Mouse (Mus musculus) forebrain, embryonic 14.5 days (tissue): Measurements from ENCODE around the gene Cdhr3. TPM values are rescaled to one million over a fixed set of nuclear protein-coding genes. Genes with fewer than 3 reads are reported as not detected.

Source experiments
- ATAC-seq: fragments of 200-750 bp; cut with Nextera tagmentation; 2 replicates; pipeline ENCODE4 v1.8.0; 2017; ENCODE audit warnings: mild to moderate bottlenecking, moderate library complexity
- DNase-seq: peaks from one replicate; pipeline ENCODE4 v3.0.0-alpha.2; 2015; ENCODE audit warnings: low spot score
- H3K27ac ChIP-seq: fragments of 300-500 bp; sonication (generic); 2 replicates; pipeline ENCODE4 v1.5.1; 2014; ENCODE audit warnings: low read depth, mild to moderate bottlenecking, control low read depth, low read length, moderate library complexity
- H3K27me3 ChIP-seq: fragments of 300-500 bp; sonication (generic); replicated peaks from 2 replicates; pipeline ENCODE4 v1.6.1; 2014; ENCODE audit warnings: low read length, control low read depth, mixed read lengths; ENCODE audit not compliant: control insufficient read depth, insufficient read depth
- H3K36me3 ChIP-seq: fragments of 300-500 bp; sonication (generic); 2 replicates; pipeline ENCODE4 v1.6.1; 2014; ENCODE audit warnings: low read length, control low read depth; ENCODE audit not compliant: control insufficient read depth, insufficient read depth
- H3K4me1 ChIP-seq: fragments of 300-500 bp; sonication (generic); 2 replicates; pipeline ENCODE4 v1.6.1; 2014; ENCODE audit warnings: antibody characterized with exemption, low read length, control low read depth; ENCODE audit not compliant: control insufficient read depth, insufficient read depth
- H3K4me2 ChIP-seq: fragments of 300-500 bp; sonication (generic); 2 replicates; pipeline ENCODE4 v1.6.1; 2014; ENCODE audit warnings: mild to moderate bottlenecking, control low read depth, low read length
- H3K4me3 ChIP-seq: fragments of 300-500 bp; sonication (generic); 2 replicates; pipeline ENCODE4 v1.5.1; 2014; ENCODE audit warnings: low read depth, low read length, control low read depth
- H3K9ac ChIP-seq: fragments of 300-500 bp; sonication (generic); 2 replicates; pipeline ENCODE4 v1.6.1; 2014; ENCODE audit warnings: mild to moderate bottlenecking, low read length, control low read depth, moderate library complexity
- H3K9me3 ChIP-seq: fragments of 300-500 bp; sonication (generic); replicated peaks from 2 replicates; pipeline ENCODE4 v1.6.1; 2016; ENCODE audit warnings: low read length, control low read depth, mixed read lengths; ENCODE audit not compliant: control insufficient read depth
- WGBS: fragments of 180-500 bp; shearing (Covaris S2); extraction: QIAGEN DNeasy Blood & Tissue Kit; methylation state at CpG from one replicate; pipeline ENCODE4 v1.1.7; 2014; 5-methylcytosine and 5-hydroxymethylcytosine counted together
- polyA plus RNA-seq: library from polyadenylated mRNA; unstranded; fragments of >200 nt; fragmentation: Nextera tagmentation; extraction: Ambion mirVana; gene quantifications from 2 replicates; pipeline ENCODE4 v1.2.1, GENCODE M21; 2014

Gene Cdhr3
- polyA plus RNA-seq, 1 experiment from 2014 or later = 0.08 TPM

DNA sequence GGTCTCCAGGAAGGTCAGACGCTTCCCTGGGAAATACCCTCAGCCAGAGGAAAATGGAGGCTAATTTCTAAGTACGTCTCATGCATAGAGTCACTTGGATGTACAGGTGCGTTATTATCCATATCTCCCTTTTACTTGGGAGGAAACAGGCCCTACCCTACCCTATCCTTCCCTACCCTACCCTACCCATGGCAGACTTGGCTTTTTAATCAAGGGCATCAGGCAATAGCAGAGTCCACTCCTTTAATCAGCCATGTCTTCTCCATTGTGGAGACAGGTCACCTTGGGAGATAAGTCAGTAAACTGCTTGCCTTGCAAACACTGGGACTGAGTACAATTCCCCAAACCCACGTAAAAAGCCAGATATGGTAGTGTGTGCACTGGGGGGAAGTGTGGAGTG lies 70.9 kb downstream of the Cdhr3 start:
- Histone ChIP-seq H3K9ac (no peak overlapping the region), H3K27me3 (no peaks in the 10 kb centered on the region), H3K27ac (no peak overlapping the region), H3K36me3 (no peaks in the 10 kb centered on the region), H3K4me1 (no peaks in the 10 kb centered on the region), H3K4me2 (no peak overlapping the region), H3K4me3 (no peak overlapping the region), H3K9me3 (no peaks in the 10 kb centered on the region)
- DNase-seq (no peak), ATAC-seq (no peak)
- 94% methylated on average over 4 of the region's 4 CpGs for WGBS

DNA sequence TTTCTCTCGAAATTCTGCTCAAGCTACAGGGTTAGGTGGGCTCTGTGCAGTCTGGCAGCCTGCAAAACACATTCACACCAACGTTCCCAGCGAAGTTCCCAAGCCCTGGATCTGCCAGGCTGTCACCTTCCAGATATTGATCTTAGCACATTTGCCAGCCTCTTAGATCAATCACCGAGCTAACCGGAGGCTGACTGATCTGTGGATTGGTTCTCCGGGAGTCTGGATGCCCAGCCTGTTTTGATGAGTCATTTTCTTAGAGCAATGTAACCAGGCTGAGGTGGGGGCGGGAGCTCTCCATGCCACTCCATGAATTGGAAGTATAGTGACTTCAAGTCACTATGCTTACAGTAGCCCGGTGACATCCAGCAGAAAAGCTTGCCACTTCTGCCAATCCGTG lies 71.5 kb downstream of the Cdhr3 start:
- 92% methylated on average over 9 of the region's 9 CpGs for WGBS
- Histone ChIP-seq H3K9me3 (no peaks in the 10 kb centered on the region), H3K27ac (no peak overlapping the region), H3K4me2 (no peak overlapping the region), H3K36me3 (no peaks in the 10 kb centered on the region), H3K4me1 (no peaks in the 10 kb centered on the region), H3K27me3 (no peaks in the 10 kb centered on the region), H3K9ac (no peak overlapping the region), H3K4me3 (no peak overlapping the region)
- DNase-seq = no peak
- ATAC-seq = no peak

DNA sequence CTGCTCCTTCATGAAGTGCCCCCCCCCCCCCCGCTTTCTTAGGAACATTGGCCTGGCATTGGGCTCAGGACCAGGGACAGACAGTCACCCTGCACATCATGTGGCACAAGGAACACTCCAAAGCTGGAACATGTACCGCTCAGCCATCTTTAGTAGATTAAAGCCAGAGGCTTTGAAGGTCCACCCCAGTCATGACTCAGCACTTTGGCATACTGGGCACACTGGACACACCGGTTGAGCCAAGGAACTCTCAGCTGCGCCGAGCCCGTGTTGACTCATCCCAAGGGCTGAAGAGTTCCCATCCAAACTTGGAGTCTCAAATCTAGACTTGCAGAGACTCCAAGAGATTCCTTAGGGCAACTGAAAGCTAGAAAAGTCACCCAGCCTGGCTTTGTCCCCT lies 72.7 kb downstream of the Cdhr3 start:
- no peak for ATAC-seq
- Histone ChIP-seq H3K27me3 (no peaks in the 10 kb centered on the region), H3K4me1 (peaks cover 3% of the 10 kb centered on the region), H3K9me3 (no peaks in the 10 kb centered on the region), H3K9ac (no peak overlapping the region), H3K27ac (no peak overlapping the region), H3K4me2 (no peak overlapping the region), H3K36me3 (no peaks in the 10 kb centered on the region), H3K4me3 (no peak overlapping the region)
- WGBS = 89% methylated on average over 6 of the region's 6 CpGs
- DNase-seq = no peak

DNA sequence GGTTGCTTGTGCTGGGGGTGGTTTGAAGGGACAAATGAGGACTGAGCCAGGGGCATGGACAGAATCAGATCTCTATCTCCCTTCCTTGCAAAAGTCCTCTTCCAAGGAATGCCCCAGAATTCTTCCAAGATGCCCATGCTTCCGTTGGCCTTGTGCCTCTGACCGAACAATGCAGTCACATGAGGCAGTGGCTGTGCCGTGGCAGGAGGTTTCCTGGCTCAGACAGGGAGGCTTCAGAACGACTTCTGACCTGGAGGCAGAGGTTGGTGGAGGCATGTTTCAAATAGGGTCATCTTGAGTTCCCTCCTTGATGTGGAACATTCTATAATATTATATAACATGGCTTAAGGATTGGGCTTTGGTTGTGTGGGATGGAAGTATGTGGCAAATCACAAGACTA lies 74.1 kb downstream of the Cdhr3 start:
- no peak overlapping the region for H3K4me3 ChIP-seq

DNA sequence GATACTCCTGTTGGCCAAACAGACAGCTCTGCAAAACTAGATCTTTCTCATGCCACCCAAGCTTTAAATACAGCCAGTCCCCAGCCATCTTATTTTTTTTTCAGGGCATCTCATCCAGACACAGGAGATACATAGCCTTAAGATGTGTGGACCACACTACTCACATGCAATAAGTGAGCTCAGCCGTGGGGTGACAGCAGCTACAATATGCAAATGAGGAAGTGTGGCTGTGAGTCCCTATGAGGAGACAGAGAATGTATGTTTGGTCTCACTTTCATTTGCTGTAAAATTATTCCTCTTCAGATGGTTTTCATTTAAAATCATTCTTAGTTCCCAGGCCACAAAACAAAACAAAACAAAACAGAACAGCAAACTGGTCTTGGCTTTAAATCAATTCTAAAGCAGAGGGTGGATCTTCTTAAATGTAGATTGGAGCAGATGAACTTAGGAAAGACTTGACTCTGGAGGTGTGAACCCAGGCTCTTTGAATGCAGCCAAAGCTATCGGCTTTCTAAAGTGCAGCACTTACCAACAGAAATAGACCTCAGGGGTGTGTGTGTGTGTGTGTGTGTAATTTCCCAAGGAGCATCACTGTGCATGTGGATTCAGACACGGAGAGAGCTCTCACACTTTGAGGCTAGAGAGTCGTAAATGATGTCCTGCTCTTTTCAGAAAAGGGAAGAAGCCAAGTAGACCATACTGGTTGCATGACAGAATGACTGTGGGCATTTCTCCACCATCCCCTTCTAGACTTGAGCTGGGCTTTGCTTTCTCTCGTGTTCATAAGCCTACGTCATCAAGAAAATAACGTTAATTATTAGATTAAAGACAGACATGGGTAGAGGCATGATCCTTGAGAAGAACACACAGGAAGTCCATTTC lies 75.6 kb downstream of the Cdhr3 start:
- no peaks in the 10 kb centered on the region for H3K36me3 ChIP-seq
- 77% methylated on average over 7 of the region's 7 CpGs for WGBS
- H3K4me2 ChIP-seq = no peak overlapping the region
- H3K9ac ChIP-seq = no peak overlapping the region
- DNase-seq (no peak), ATAC-seq (no peak)
- peaks cover 8% of the 10 kb centered on the region for H3K4me1 ChIP-seq
- H3K27me3 ChIP-seq = no peaks in the 10 kb centered on the region
- no peak overlapping the region for H3K27ac ChIP-seq
- H3K9me3 ChIP-seq = no peaks in the 10 kb centered on the region
- H3K4me3 ChIP-seq = no peak overlapping the region

More for the DNA sequence above, 74.1 kb downstream of the Cdhr3 start:
- Histone ChIP-seq H3K36me3 (no peaks in the 10 kb centered on the region), H3K4me1 (peaks cover 8% of the 10 kb centered on the region), H3K27me3 (no peaks in the 10 kb centered on the region), H3K4me2 (no peak overlapping the region), H3K27ac (no peak overlapping the region), H3K9me3 (no peaks in the 10 kb centered on the region), H3K9ac (no peak overlapping the region)
- DNase-seq (no peak), ATAC-seq (no peak)
- 79% methylated on average over 4 of the region's 4 CpGs for WGBS

DNA sequence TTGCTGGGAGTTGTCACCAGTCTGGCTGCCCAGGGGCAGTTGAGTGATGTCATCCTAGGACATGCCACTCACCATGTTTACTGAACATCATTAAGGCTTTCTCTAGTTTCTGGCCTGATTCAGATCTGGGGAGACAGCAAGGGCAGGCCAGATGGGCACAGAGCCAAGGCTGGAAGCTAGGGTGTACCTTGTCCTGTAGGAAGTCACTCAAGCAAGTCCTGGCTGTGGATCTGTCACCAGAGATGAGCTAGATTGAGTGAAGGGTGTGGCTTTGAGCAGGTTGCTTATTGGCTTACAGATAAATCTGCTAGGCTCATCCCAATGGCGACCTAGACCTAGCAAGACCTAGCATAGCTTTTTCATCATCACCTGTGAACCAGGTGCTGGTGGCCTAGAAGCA lies 77.6 kb downstream of the Cdhr3 start:
- H3K9ac ChIP-seq = no peak overlapping the region
- H3K27ac ChIP-seq = peak overlapping the region; percentile 85
- DNase-seq (peak; percentile 22), ATAC-seq (peak; percentile 18)
- no peaks in the 10 kb centered on the region for H3K27me3 ChIP-seq
- no peak overlapping the region for H3K4me3 ChIP-seq
- H3K4me1 ChIP-seq = peaks cover 8% of the 10 kb centered on the region
- no peak overlapping the region for H3K4me2 ChIP-seq
- no peaks in the 10 kb centered on the region for H3K36me3 ChIP-seq
- no peaks in the 10 kb centered on the region for H3K9me3 ChIP-seq
- WGBS = 89% methylated on average over 1 of the region's 1 CpGs

DNA sequence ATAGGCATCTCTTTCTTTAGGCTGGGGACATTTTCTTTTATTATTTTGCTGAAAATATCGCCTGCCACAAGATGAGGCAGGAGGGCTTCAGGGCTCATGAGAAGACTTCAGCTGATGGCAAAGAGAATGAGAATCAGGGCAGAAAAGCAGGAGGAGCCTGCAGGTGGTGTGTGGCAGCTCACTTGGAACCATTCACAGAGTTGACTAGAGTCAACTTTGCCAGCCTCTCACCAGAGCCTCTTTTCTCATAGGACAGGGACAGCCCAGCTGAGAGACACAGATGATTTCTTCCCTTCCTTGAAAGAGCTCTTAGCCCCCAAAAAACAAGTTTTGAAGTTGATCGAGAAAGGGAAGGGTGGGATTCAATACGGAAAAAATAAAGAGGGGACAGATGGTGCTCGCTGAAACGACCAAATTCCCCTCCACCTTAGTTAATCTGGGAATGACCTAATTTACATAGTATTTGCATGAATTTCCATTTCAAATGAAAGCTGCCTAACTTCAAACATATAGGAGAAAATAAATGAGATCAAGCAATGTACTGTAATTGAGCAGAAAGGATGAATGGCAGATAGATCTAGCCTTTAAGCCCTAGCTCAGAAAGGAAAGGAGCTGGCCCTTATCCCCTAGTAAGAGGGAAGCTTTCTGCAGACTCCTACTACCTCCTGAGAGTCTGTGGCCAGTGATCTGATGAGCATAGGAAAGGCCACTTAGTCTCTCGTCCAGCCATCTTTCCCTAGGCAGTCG lies 78.5 kb downstream of the Cdhr3 start:
- no peak overlapping the region for H3K4me2 ChIP-seq

DNA sequence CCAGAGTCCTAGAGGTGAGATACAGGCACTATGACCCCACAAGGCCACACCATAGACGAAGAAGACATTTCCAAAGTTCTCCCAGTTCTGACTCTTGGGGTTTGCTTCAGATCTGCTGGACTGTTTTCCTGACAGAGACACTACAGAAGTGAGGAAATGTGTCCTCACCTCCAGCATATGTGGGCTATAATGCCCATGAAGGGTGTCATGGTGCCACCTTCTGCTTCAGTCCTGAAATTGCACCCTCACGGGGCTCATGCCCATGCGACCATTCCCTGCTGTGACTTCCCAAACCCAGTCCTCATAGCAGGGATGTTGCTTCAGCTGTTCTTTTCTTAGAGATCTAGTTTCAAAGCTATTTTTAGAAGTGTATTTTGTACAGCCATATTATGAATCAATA lies 82.6 kb downstream of the Cdhr3 start:
- no peaks in the 10 kb centered on the region for H3K27me3 ChIP-seq
- H3K9me3 ChIP-seq = no peaks in the 10 kb centered on the region
- H3K4me3 ChIP-seq = no peak overlapping the region
- ATAC-seq = no peak
- H3K9ac ChIP-seq = no peak overlapping the region
- peaks cover 5% of the 10 kb centered on the region for H3K4me1 ChIP-seq
- H3K36me3 ChIP-seq = no peaks in the 10 kb centered on the region
- H3K27ac ChIP-seq = no peak overlapping the region
- 47% methylated on average over 3 of the region's 3 CpGs for WGBS
- DNase-seq = peak; percentile 29
- H3K4me2 ChIP-seq = no peak overlapping the region

More for the DNA sequence above, 78.5 kb downstream of the Cdhr3 start:
- H3K9ac ChIP-seq = no peak overlapping the region
- peak overlapping the region; percentile 85 for H3K27ac ChIP-seq
- 12% methylated on average over 7 of the region's 7 CpGs for WGBS
- DNase-seq (peak; percentile 81), ATAC-seq (peak; percentile 84)
- H3K4me1 ChIP-seq = peaks cover 8% of the 10 kb centered on the region
- no peak overlapping the region for H3K4me3 ChIP-seq
- no peaks in the 10 kb centered on the region for H3K9me3 ChIP-seq
- no peaks in the 10 kb centered on the region for H3K36me3 ChIP-seq
- H3K27me3 ChIP-seq = no peaks in the 10 kb centered on the region
